Mouse (Mus musculus): ENCODE data around the gene Cdrt4. TPM values are rescaled to one million over a fixed set of nuclear protein-coding genes. Genes with fewer than 3 reads are reported as not detected.

Gene Cdrt4
- polyA plus RNA-seq, 1 experiment from 2014 or later: 0.21 TPM

- WGBS: 45% methylated on average over 6 of the region's 6 CpGs
- no peak for ATAC-seq (ENCODE audit: low read depth)
Measured at GRCm38 (mm10) chr11:62955776-62956175, 4.8 kb downstream of the Cdrt4 start.

GRCm38 (mm10) chr11:62957626-62958180 lies 6.7 kb downstream of the Cdrt4 start:
- Histone ChIP-seq H3K27me3 (ENCODE audit: control insufficient read depth, insufficient read depth, low read depth, low read length) (no peaks in the 10 kb centered on the region), H3K4me2 (ENCODE audit: low read depth, low read length) (no peak overlapping the region), H3K27ac (ENCODE audit: low read length) (no peak overlapping the region), H3K4me1 (replicated peaks; ENCODE audit: control insufficient read depth, insufficient read depth, low read length) (no peaks in the 10 kb centered on the region), H3K9ac (ENCODE audit: low read length) (no peak overlapping the region), H3K36me3 (ENCODE audit: control insufficient read depth, insufficient read depth, low read length) (no peaks in the 10 kb centered on the region), H3K4me3 (ENCODE audit: low read length) (no peak overlapping the region), H3K9me3 (ENCODE audit: control insufficient read depth, low read length) (0 out of 2 replicates have a peak, but pooled peaks cover 4% of the 10 kb centered on the region)
- WGBS: 90% methylated on average over 8 of the region's 8 CpGs
- ATAC-seq (ENCODE audit: low read depth): no peak

More at GRCm38 (mm10) chr11:62955776-62956175, 4.8 kb downstream of the Cdrt4 start:
- Histone ChIP-seq H3K4me2 (ENCODE audit: low read depth, low read length) (no peak overlapping the region), H3K9ac (ENCODE audit: low read length) (no peak overlapping the region), H3K9me3 (ENCODE audit: control insufficient read depth, low read length) (0 out of 2 replicates have a peak, but pooled peaks cover 4% of the 10 kb centered on the region), H3K27me3 (ENCODE audit: control insufficient read depth, insufficient read depth, low read depth, low read length) (no peaks in the 10 kb centered on the region), H3K4me3 (ENCODE audit: low read length) (no peak overlapping the region), H3K27ac (ENCODE audit: low read length) (no peak overlapping the region), H3K4me1 (replicated peaks; ENCODE audit: control insufficient read depth, insufficient read depth, low read length) (no peaks in the 10 kb centered on the region), H3K36me3 (ENCODE audit: control insufficient read depth, insufficient read depth, low read length) (no peaks in the 10 kb centered on the region)

- Histone ChIP-seq H3K4me2 (ENCODE audit: low read depth, low read length) (no peak overlapping the region), H3K4me3 (ENCODE audit: low read length) (no peak overlapping the region), H3K36me3 (ENCODE audit: control insufficient read depth, insufficient read depth, low read length) (no peaks in the 10 kb centered on the region), H3K9ac (ENCODE audit: low read length) (no peak overlapping the region), H3K4me1 (replicated peaks; ENCODE audit: control insufficient read depth, insufficient read depth, low read length) (peaks cover 22% of the 10 kb centered on the region), H3K27ac (ENCODE audit: low read length) (no peak overlapping the region), H3K9me3 (ENCODE audit: control insufficient read depth, low read length) (no peaks in the 10 kb centered on the region), H3K27me3 (ENCODE audit: control insufficient read depth, insufficient read depth, low read depth, low read length) (no peaks in the 10 kb centered on the region)
- ATAC-seq (ENCODE audit: low read depth): no peak
- WGBS: 77% methylated on average over 4 of the region's 4 CpGs
Measured at GRCm38 (mm10) chr11:62963292-62963691, 12.3 kb downstream of the Cdrt4 start.

GRCm38 (mm10) chr11:62966424-62966764 lies 15.4 kb downstream of the Cdrt4 start:
- no peaks in the 10 kb centered on the region for H3K9me3 ChIP-seq (ENCODE audit: control insufficient read depth, low read length)
- H3K36me3 ChIP-seq (ENCODE audit: control insufficient read depth, insufficient read depth, low read length): no peaks in the 10 kb centered on the region
- peaks cover 22% of the 10 kb centered on the region for H3K4me1 ChIP-seq (replicated peaks; ENCODE audit: control insufficient read depth, insufficient read depth, low read length)
- H3K4me3 ChIP-seq (ENCODE audit: low read length): peak overlapping the region; percentile 32
- ATAC-seq (ENCODE audit: low read depth): 0 out of 2 replicates have a peak, but pooled peaks have one; percentile 36
- H3K9ac ChIP-seq (ENCODE audit: low read length): peak overlapping the region; percentile 63
- no peaks in the 10 kb centered on the region for H3K27me3 ChIP-seq (ENCODE audit: control insufficient read depth, insufficient read depth, low read depth, low read length)
- peak overlapping the region; percentile 98 for H3K27ac ChIP-seq (ENCODE audit: low read length)
- peak overlapping the region; percentile 57 for H3K4me2 ChIP-seq (ENCODE audit: low read depth, low read length)
- WGBS: 49% methylated on average over 3 of the region's 3 CpGs

GRCm38 (mm10) chr11:62966765-62967633 lies 16.0 kb downstream of the Cdrt4 start:
- WGBS: 3% methylated on average over 27 of the region's 27 CpGs
- H3K9ac ChIP-seq (ENCODE audit: low read length): peak overlapping the region; percentile 63

GRCm38 (mm10) chr11:62977176-62977575 lies 26.2 kb downstream of the Cdrt4 start:
- no peaks in the 10 kb centered on the region for H3K9me3 ChIP-seq (ENCODE audit: control insufficient read depth, low read length)
- H3K27me3 ChIP-seq (ENCODE audit: control insufficient read depth, insufficient read depth, low read depth, low read length): no peaks in the 10 kb centered on the region
- no peak for ATAC-seq (ENCODE audit: low read depth)
- H3K9ac ChIP-seq (ENCODE audit: low read length): no peak overlapping the region
- no peak overlapping the region for H3K27ac ChIP-seq (ENCODE audit: low read length)
- H3K4me2 ChIP-seq (ENCODE audit: low read depth, low read length): no peak overlapping the region
- H3K36me3 ChIP-seq (ENCODE audit: control insufficient read depth, insufficient read depth, low read length): no peaks in the 10 kb centered on the region
- no peak overlapping the region for H3K4me3 ChIP-seq (ENCODE audit: low read length)
- 59% methylated on average over 1 of the region's 1 CpGs for WGBS
- no peaks in the 10 kb centered on the region; the same call in 1 of the 2 replicates for H3K4me1 ChIP-seq (replicated peaks; ENCODE audit: control insufficient read depth, insufficient read depth, low read length)

More at GRCm38 (mm10) chr11:62966765-62967633, 16.0 kb downstream of the Cdrt4 start:
- Histone ChIP-seq H3K4me2 (ENCODE audit: low read depth, low read length) (peak overlapping the region; percentile 57), H3K27ac (ENCODE audit: low read length) (peak overlapping the region; percentile 98), H3K27me3 (ENCODE audit: control insufficient read depth, insufficient read depth, low read depth, low read length) (no peaks in the 10 kb centered on the region), H3K36me3 (ENCODE audit: control insufficient read depth, insufficient read depth, low read length) (no peaks in the 10 kb centered on the region), H3K9me3 (ENCODE audit: control insufficient read depth, low read length) (no peaks in the 10 kb centered on the region), H3K4me1 (replicated peaks; ENCODE audit: control insufficient read depth, insufficient read depth, low read length) (peaks cover 22% of the 10 kb centered on the region), H3K4me3 (ENCODE audit: low read length) (peak overlapping the region; percentile 32)
- ATAC-seq (ENCODE audit: low read depth): peak; percentile 97

- ATAC-seq (ENCODE audit: low read depth): no peak
Measured at GRCm38 (mm10) chr11:62978886-62979285, 27.9 kb downstream of the Cdrt4 start.

GRCm38 (mm10) chr11:62981729-62982128 lies 30.7 kb downstream of the Cdrt4 start:
- Histone ChIP-seq H3K27ac (ENCODE audit: low read length) (no peak overlapping the region), H3K9me3 (ENCODE audit: control insufficient read depth, low read length) (no peaks in the 10 kb centered on the region), H3K4me1 (replicated peaks; ENCODE audit: control insufficient read depth, insufficient read depth, low read length) (peaks cover 9% of the 10 kb centered on the region), H3K9ac (ENCODE audit: low read length) (no peak overlapping the region), H3K27me3 (ENCODE audit: control insufficient read depth, insufficient read depth, low read depth, low read length) (no peaks in the 10 kb centered on the region), H3K4me2 (ENCODE audit: low read depth, low read length) (no peak overlapping the region), H3K4me3 (ENCODE audit: low read length) (no peak overlapping the region), H3K36me3 (ENCODE audit: control insufficient read depth, insufficient read depth, low read length) (no peaks in the 10 kb centered on the region)
- no peak for ATAC-seq (ENCODE audit: low read depth)
- WGBS: 52% methylated on average over 3 of the region's 3 CpGs

More at GRCm38 (mm10) chr11:62978886-62979285, 27.9 kb downstream of the Cdrt4 start:
- H3K9me3 ChIP-seq (ENCODE audit: control insufficient read depth, low read length): no peaks in the 10 kb centered on the region
- no peak overlapping the region for H3K27ac ChIP-seq (ENCODE audit: low read length)
- no peaks in the 10 kb centered on the region for H3K27me3 ChIP-seq (ENCODE audit: control insufficient read depth, insufficient read depth, low read depth, low read length)
- no peak overlapping the region for H3K4me3 ChIP-seq (ENCODE audit: low read length)
- H3K4me2 ChIP-seq (ENCODE audit: low read depth, low read length): no peak overlapping the region
- H3K4me1 ChIP-seq (replicated peaks; ENCODE audit: control insufficient read depth, insufficient read depth, low read length): peaks cover 2% of the 10 kb centered on the region; the same call in 1 of the 2 replicates
- no peaks in the 10 kb centered on the region for H3K36me3 ChIP-seq (ENCODE audit: control insufficient read depth, insufficient read depth, low read length)
- no peak overlapping the region for H3K9ac ChIP-seq (ENCODE audit: low read length)
- WGBS: 56% methylated on average over 6 of the region's 6 CpGs

GRCm38 (mm10) chr11:62983793-62984192 lies 32.8 kb downstream of the Cdrt4 start:
- no peak overlapping the region for H3K9ac ChIP-seq (ENCODE audit: low read length)
- no peaks in the 10 kb centered on the region for H3K36me3 ChIP-seq (ENCODE audit: control insufficient read depth, insufficient read depth, low read length)
- H3K4me1 ChIP-seq (replicated peaks; ENCODE audit: control insufficient read depth, insufficient read depth, low read length): peaks cover 13% of the 10 kb centered on the region
- H3K9me3 ChIP-seq (ENCODE audit: control insufficient read depth, low read length): no peaks in the 10 kb centered on the region
- H3K27ac ChIP-seq (ENCODE audit: low read length): no peak overlapping the region
- H3K4me2 ChIP-seq (ENCODE audit: low read depth, low read length): no peak overlapping the region
- no peak overlapping the region for H3K4me3 ChIP-seq (ENCODE audit: low read length)
- no peaks in the 10 kb centered on the region for H3K27me3 ChIP-seq (ENCODE audit: control insufficient read depth, insufficient read depth, low read depth, low read length)
- ATAC-seq (ENCODE audit: low read depth): peak; percentile 29; the same call in 1 of the 2 replicates
- WGBS: 36% methylated on average over 3 of the region's 3 CpGs
